Mouse (Mus musculus): ENCODE data around the gene Tdrd6.

Gene Tdrd6

DNA sequence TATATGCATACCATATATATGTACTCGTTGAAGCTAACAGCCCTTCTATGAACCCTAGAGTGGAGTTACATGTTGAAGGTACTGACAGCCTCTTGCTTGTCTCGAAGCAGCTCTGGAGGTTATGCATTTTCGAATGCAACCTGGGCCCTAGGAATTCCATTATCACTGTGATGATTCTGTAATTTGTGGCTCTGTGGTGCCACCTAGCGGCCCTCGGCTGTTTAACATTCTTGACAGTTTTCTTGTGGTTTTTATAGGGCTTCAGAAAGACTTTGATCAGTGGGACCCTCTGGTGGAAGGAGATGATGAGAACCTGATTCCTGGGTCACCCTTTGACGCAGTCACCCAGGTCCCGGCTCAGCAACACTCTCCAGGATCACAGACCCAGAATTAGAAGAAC, 18.5 kb downstream of the Tdrd6 start:
- DNase-seq, result peak; percentile 10

DNA sequence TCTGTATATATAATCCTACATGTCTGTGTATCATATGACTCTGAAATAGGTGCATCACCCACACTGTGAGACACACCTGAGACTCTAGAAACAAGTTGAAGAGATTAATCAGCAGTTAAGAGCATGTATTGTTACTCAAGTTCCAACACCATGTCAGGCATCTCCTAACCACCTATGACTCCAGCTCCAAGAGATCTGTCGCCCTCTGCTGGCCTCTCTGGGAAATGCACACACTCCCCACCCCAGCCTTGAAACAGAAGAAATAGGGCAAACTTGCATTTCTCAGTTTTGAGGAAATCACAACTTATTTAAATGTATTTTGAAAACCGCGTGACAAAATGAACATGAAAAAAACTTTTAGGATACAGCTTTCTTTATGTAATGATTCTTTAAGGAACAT, 23.4 kb downstream of the Tdrd6 start:
- peak; percentile 40 for DNase-seq

DNA sequence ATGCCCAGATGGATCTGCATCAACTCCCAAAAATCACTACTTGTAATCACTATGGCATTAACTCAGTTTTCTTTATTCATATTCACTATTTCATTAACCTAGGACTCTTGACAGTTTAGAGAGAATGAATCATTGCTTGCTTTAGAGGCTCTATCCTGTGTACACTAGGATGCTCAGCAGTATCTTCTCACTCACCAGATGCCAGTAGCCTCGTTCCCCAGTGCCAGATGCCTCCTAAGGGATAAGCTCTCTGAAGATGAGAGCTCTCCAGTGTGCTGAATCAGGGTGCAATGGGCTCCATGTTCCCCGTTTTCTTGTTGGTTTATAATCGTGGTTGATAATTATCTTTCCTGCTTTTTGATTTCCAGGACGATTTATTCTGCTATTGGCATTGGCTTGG, 31.4 kb downstream of the Tdrd6 start:
- peak; percentile 25 for DNase-seq

DNA sequence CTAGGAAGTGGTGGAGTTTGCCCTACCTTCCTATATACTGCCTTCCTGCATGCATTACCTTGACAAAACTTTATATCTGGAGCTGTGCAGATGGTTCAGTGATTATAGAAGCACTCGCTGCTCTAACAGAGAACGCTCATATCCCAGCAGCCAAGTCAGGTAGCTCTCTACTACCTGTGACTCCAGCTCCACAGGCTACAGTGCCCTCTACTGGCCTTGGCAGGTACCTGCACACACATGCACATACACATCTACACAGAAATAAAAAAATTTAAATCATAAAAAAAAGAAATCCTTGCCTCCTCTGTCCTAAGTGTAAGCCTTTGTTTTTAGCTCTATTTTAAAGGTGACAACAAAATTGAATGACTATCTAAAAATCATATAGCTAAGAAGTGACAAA, 32.4 kb downstream of the Tdrd6 start:
- no peak for DNase-seq

DNA sequence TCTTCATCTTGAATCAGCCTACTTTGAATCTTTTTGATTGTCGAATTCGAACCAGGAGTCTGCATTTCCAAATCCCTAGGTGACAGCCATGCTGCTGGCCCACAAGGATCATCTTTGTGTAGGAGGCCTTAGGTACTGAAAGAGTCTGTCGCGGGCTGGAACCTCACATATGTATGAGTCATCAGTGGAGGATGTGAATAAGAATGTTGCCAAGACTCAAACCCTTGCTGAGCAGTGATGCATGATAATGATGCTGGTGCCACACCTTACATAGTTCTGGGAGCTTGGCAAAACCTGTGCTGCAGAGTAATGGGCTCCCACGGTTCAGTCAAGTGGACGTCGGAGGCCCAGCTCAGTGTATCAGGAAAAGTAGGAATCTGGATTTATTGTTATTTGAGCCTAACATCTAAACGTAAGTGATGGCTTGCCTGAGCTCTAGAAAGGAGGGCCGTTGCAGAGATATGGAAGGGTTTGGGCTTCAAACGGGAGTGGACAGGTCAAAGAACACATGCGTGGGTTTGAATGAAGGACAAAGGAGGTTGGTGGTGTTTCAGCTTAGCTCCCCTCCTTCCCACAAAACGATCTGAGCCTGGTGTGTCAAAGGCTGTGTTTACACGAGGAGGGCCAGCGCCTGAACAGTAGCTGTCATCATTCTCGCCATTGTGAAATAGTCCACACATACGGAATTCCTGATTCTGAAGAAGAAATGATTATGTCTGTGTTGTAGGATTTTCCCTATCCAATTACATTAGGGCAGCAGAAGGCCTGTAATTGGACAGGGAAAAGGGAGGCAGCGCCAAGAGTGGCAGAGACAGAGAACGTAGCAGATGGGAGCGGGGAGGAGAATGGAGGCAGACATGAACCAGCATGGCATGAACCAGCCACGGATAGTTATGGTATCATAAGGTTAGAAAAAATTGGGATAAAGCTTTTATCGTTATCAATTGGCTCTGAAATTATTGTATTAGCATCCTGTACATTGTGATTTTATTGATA, 37.5 kb downstream of the Tdrd6 start:
- DNase-seq, result peak; percentile 24

DNA sequence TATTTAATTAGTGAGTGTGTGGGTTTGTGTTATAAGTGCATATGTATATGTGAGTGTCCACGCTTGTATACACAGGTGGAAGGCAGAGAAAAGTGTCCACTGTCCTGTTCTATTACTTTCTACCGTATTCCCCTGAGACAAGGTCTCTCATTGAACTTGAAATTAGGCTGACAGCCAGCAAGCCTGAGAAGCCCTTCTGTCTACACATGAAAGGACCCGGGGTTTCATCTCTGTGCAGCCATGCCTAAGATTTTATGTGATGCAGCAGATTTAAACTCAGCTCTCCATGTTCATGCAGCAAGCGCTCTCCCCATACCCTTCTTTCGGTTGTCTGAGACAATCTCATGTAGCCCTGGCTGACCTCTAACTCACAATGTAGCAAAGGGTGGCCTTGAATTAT, 39.6 kb downstream of the Tdrd6 start:
- no peak for DNase-seq

DNA sequence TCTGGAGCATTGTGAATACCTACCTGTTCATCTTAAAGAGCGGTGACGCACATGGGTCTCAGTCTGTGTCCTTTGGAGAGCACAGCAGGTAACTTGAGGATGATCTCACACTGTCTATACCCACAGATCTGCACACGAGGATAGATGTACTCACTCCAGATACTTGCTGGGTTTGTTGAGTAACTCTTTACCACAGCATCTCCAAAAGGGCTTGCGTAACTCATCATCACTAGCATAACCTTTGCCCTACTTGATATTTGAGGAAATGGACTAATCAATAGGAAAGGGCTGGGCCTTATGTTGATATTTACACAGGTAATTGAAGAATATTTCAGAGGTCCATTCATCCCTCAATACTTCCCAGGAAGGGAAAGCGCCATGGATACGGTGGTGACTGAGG, 40.3 kb downstream of the Tdrd6 start:
- no peak for DNase-seq

DNA sequence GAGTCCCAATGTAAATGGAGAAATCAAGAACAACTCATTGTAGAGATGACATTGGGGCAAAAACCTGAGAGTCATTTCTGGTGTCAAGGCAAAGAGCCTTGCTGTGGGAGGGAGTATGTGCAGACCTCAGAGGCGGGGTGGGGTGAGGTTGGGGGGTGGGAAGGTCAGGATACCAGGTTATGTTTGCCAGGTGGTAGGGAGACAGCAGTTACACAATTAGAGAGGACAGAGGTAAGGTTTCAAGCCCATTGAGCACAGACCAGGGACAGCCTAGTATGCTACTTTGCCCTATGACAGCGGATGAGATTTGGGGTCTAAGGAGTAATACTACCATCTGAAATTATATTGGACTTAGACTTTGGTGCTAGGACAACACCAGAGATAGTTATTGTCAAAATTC, 42.8 kb downstream of the Tdrd6 start:
- DNase-seq, result no peak

DNA sequence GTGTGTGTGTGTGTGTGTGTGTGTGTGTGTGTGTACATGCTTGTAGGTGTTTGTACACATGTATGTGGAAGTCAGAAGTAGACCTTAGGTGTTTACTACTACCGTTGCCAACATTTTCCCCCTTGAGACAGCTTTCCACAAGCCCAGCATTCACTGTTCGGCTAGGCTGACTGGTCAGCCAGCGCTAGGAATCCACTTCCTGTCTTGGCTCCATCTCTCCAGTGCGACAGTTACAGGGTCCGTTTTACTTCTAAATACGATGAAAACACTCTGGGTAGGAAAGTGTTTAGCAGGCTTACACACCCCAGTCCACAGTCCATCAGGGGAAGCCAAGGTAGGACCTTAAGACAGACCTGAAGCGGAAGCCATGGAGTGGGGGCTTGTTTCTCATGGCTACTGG, 45.3 kb downstream of the Tdrd6 start:
- DNase-seq, result no peak

DNA sequence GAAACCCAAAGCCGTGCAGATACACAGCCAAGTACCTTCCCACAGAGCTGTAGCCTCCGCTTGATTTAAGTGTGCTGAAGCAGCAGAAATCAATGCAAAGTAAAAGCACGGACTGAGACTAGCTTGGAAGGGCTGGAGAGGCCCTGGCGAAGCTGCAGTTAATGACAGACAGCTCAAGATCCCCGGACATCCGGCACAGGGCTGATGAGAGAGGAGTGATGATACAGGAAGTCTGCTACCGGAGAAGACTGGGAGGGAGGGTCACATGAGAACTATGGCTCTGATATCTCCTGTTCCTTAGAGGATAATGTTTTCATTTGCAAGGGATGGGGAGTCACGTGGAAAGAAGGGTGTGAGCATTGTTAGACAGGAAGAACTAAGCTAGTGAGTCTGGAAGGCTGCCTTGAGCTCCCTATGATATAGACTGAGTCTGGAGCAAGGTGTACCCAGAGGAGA, 49.1 kb downstream of the Tdrd6 start:
- no peak for DNase-seq

DNA sequence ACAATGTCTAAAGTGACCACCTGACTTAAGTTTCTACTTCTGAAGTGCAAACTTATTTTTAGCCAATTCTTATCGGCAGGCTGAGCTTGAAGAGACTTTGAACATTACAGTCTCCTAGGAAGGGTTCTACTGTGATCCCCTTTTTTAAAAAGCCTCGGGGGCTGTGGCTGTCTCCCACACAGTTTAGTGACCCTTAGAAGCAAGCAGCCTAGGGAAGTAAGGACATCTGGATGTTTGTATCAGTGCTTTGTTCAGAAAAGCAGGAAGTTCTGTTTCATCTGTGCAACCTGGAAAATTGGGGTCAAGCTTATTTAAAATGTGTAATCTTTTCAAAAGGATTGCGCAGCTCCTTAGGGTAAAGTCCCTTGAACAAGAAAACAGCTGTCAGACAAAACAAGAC, 49.6 kb downstream of the Tdrd6 start:
- DNase-seq, result no peak

DNA sequence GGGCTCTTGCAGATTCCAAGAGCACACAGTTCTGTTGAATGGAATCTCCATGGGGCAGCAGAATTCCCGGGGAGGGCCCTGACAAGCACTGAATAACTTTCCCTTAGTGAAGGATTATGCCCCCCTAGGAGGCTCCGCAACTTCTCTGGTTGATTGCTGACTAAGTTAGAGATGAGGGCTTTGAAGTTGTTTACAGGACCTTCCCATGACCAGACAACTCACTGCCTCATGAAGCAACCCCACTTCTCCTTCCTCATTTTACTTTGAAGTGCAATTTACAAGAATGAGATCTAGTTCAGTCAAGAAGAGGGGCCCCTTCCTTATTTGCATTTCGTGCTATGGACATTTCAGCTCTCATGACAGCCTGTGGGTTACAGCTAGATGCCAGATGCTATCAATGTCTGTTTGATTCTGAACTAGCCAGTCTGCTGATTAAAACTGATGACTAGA, 56.5 kb downstream of the Tdrd6 start:
- no peak for DNase-seq

DNA sequence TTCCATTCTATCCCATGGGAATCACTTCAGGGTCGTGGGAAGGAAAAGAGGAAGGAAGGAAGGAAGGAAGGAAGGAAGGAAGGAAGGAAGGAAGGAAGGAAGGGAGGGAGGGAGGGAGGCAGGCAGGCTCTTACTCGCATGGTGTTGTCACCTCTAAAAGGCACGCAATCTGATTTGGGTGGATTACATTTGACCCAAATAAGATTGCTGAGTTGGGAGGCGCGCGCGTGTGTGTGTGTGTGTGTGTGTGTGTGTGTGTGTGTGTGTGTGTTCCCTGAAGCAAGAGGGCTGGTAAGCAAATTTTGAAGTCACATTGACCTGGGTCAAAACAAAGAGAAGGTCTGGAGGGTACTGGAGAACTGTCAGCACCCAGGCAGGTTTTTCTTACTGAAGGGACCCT, 60.8 kb downstream of the Tdrd6 start:
- no peak for DNase-seq

DNA sequence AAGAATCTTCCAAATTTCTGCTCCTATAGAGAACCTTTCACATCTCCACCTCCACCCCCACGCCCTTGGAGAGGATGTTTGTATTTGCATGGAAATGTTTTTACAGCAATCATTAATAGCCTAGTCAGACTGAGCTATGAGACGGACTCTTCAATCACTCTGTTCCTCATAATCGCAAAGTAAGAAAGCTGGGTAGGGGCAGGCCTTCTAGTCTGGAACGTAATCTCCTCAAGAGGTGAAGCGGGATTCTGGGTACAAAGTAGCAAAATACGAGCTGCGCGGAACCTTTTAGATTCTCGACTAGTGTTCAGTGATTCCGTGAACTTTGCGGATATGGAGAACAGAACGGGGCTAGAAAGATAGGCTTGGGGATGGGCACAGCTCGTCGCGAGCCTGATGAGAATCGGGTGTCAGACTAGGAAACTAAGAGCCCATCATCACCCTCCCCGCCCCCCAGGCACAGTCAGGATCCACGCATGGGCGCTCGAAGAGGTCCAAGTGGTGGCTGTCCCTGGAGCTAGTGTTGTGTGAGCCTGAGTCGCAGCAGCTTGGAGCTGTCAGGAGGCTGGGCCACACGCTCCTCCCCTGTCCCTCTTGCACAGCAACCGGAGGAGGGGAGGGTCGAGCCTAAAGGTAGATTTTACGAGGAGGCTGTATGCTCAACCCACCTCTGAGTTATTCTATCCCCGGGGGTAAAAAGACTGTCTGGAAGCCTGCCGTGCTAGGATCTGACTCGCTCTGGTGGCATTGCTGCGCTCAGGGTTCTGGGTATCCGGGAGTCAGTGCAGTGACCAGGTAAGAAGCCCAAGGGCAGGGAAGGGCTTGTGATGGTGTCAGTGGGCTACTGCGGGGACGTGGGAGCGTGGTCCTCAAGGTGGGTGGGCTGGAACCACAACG, 61.9 kb downstream of the Tdrd6 start, which contains the start of gene Pla2g7:
Pla2g7 (plus strand) TSS at position 107 of the 897 bp plus-strand sequence.
- peak; percentile 41 for DNase-seq

DNA sequence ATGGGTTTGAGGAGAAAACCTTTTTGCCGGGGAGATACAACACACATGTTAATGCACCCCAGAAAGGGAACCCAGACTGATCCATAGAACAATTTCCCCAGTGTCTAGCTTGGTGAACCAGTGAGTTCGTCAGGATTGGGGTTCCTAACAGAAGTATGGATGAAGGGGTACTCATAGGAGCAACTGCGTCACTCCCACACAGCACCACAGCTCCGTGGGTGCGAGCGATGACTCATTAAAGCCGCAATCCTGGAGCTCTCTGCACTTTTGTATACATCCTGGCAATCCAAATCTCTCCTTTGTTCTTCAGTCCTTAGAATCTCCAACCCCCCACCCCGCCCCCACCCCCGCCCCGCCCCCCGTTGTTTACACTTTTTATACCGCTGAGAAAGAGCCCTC, 62.5 kb downstream of the Tdrd6 start:
- DNase-seq, result no peak

Measured in layer of hippocampus, adult 9-11 months (tissue).